Mouse (Mus musculus) 3134 (cell line): ENCODE measurements around the gene Topors.
"Not testable (repeated sequence)": the region's sequence is repeated elsewhere in the genome, so short reads cannot be mapped to it uniquely, and the experiment has no call there.

ENCODE experiments used
- DNase-seq: peaks from one replicate; pipeline ENCODE4 v3.0.0-alpha.2; 2011; ENCODE audit warnings: low spot score; ENCODE audit not compliant: insufficient read length; ENCODE audit errors: extremely low read depth

The Topors gene

GRCm38 (mm10) chr4:40269430-40270032 lies at the start of gene Topors, which contains the start of gene Smim27:
Topors (minus strand) TSS chr4:40269850.
Smim27 (plus strand) TSS chr4:40269579.
- DNase-seq: peak; percentile 98

GRCm38 (mm10) chr4:40317404-40317803 lies 47.8 kb upstream of the Topors start:
- DNase-seq: no peak

GRCm38 (mm10) chr4:40313026-40313425 lies 43.4 kb upstream of the Topors start:
- no peak for DNase-seq

GRCm38 (mm10) chr4:40312213-40312612 lies 42.6 kb upstream of the Topors start:
- DNase-seq: no peak

- DNase-seq: no peak
These were observed 41.2 kb upstream of the Topors start for GRCm38 (mm10) chr4:40310796-40311383.

GRCm38 (mm10) chr4:40309682-40310081 lies 40.0 kb upstream of the Topors start:
- no peak for DNase-seq

- no peak for DNase-seq
These were observed 32.9 kb upstream of the Topors start for GRCm38 (mm10) chr4:40302445-40303125.

- DNase-seq: peak; percentile 50
These were observed 31.6 kb upstream of the Topors start for GRCm38 (mm10) chr4:40301076-40301789.

GRCm38 (mm10) chr4:40299169-40299568 lies 29.5 kb upstream of the Topors start:
- no peak for DNase-seq

GRCm38 (mm10) chr4:40291511-40291910 lies 21.9 kb upstream of the Topors start:
- DNase-seq: not testable (repeated sequence)

- no peak for DNase-seq
These were observed 19.4 kb upstream of the Topors start for GRCm38 (mm10) chr4:40289046-40289445.

- DNase-seq: no peak
These were observed 17.8 kb upstream of the Topors start for GRCm38 (mm10) chr4:40287415-40287814.

- DNase-seq: no peak
These were observed 15.9 kb upstream of the Topors start for GRCm38 (mm10) chr4:40285582-40285981.

GRCm38 (mm10) chr4:40279276-40279900 lies 9.7 kb upstream of the Topors start, which contains the start of gene Ndufb6:
Ndufb6 (minus strand) TSS chr4:40279421.
- peak; percentile 100 for DNase-seq

- DNase-seq: no peak
These were observed 9.2 kb upstream of the Topors start for GRCm38 (mm10) chr4:40278880-40279275.

GRCm38 (mm10) chr4:40268835-40269234 lies 815 bp downstream of the Topors start:
- DNase-seq: no peak

GRCm38 (mm10) chr4:40268204-40268813 lies 1.3 kb downstream of the Topors start:
- DNase-seq: peak; percentile 88

GRCm38 (mm10) chr4:40267681-40268080 lies 2.0 kb downstream of the Topors start:
- no peak for DNase-seq

- no peak for DNase-seq
These were observed 5.3 kb downstream of the Topors start for GRCm38 (mm10) chr4:40264321-40264720.

- DNase-seq: no peak
These were observed 15.1 kb downstream of the Topors start for GRCm38 (mm10) chr4:40254385-40255103.
